Mouse (Mus musculus): Measurements from ENCODE around the gene Qrich2.
"Not testable (repeated sequence)": the region's sequence is repeated elsewhere in the genome, so short reads cannot be mapped to it uniquely, and the experiment has no call there.

Qrich2 gene

GRCm38 (mm10) chr11:116466141-116466540 is at the start of gene Qrich2:
TSS of gene Qrich2 (minus strand) at chr11:116466241.
- DNase-seq (ENCODE audit: low spot score in 2 of 2) = no peak

GRCm38 (mm10) chr11:116515330-116516020 is 49.4 kb upstream of the Qrich2 start:
- DNase-seq (ENCODE audit: low spot score in 2 of 2) = no peak

- no peak for DNase-seq (ENCODE audit: low spot score in 2 of 2)
These were observed 47.5 kb upstream of the Qrich2 start for GRCm38 (mm10) chr11:116513531-116514038.

- no peak for DNase-seq (ENCODE audit: low spot score in 2 of 2)
These were observed 46.9 kb upstream of the Qrich2 start for GRCm38 (mm10) chr11:116512987-116513386.

- DNase-seq (ENCODE audit: low spot score in 2 of 2) = no peak
These were observed 46.1 kb upstream of the Qrich2 start for GRCm38 (mm10) chr11:116512154-116512553.

- peak in 1 of 2 experiments; percentile 42 for DNase-seq (ENCODE audit: low spot score in 2 of 2)
These were observed 45.3 kb upstream of the Qrich2 start for GRCm38 (mm10) chr11:116511301-116511868.

- no peak for DNase-seq (ENCODE audit: low spot score in 2 of 2)
These were observed 42.6 kb upstream of the Qrich2 start for GRCm38 (mm10) chr11:116508689-116509088.

GRCm38 (mm10) chr11:116506151-116506875 is 40.3 kb upstream of the Qrich2 start:
- peak; percentile 15 to 41 for DNase-seq (ENCODE audit: low spot score in 2 of 2)

- DNase-seq (ENCODE audit: low spot score in 2 of 2) = no peak
These were observed 39.5 kb upstream of the Qrich2 start for GRCm38 (mm10) chr11:116505573-116505972.

GRCm38 (mm10) chr11:116504516-116504915 is 38.5 kb upstream of the Qrich2 start:
- no peak for DNase-seq (ENCODE audit: low spot score in 2 of 2)

- no peak for DNase-seq (ENCODE audit: low spot score in 2 of 2)
These were observed 35.1 kb upstream of the Qrich2 start for GRCm38 (mm10) chr11:116501005-116501746.

- no peak for DNase-seq (ENCODE audit: low spot score in 2 of 2)
These were observed 33.0 kb upstream of the Qrich2 start for GRCm38 (mm10) chr11:116499018-116499417.

GRCm38 (mm10) chr11:116498596-116498995 is 32.6 kb upstream of the Qrich2 start:
- DNase-seq (ENCODE audit: low spot score in 2 of 2) = no peak

GRCm38 (mm10) chr11:116497313-116497712 is 31.3 kb upstream of the Qrich2 start:
- no peak for DNase-seq (ENCODE audit: low spot score in 2 of 2)

- DNase-seq (ENCODE audit: low spot score in 2 of 2) = peak in 1 of 2 experiments; percentile 33
These were observed 28.6 kb upstream of the Qrich2 start for GRCm38 (mm10) chr11:116494474-116495174.

GRCm38 (mm10) chr11:116493795-116494252 is 27.8 kb upstream of the Qrich2 start, which contains the start of gene Prpsap1:
TSS of gene Prpsap1 (minus strand) at chr11:116494202.
- DNase-seq (ENCODE audit: low spot score in 2 of 2) = peak; percentile 50 to 67

- no peak for DNase-seq (ENCODE audit: low spot score in 2 of 2)
These were observed 27.1 kb upstream of the Qrich2 start for GRCm38 (mm10) chr11:116493191-116493590.

GRCm38 (mm10) chr11:116492507-116492906 is 26.5 kb upstream of the Qrich2 start:
- DNase-seq (ENCODE audit: low spot score in 2 of 2) = not testable (repeated sequence)

- DNase-seq (ENCODE audit: low spot score in 2 of 2) = no peak
These were observed 25.3 kb upstream of the Qrich2 start for GRCm38 (mm10) chr11:116491338-116491737.

- DNase-seq (ENCODE audit: low spot score in 2 of 2) = peak; percentile 87 to 88
These were observed 24.4 kb upstream of the Qrich2 start for GRCm38 (mm10) chr11:116490232-116491107.

Data from spleen, postnatal 36 days (tissue).